Mouse (Mus musculus) adipose tissue, adult 10 weeks (tissue): ENCODE results near the gene Prss46. TPM values are rescaled to one million over a fixed set of nuclear protein-coding genes. Genes with fewer than 3 reads are reported as not detected.

Experiments
- polyA plus RNA-seq: library from polyadenylated mRNA; stranded (reverse); fragments of 350-450 nt; fragmentation: Illumina TruSeq; extraction: RNeasy Lipid Tissue Mini Kit (QIAGEN cat#74804); gene quantifications from one replicate; pipeline ENCODE4 v1.2.3, GENCODE M21; 2014; ENCODE audit warnings: low read depth, low replicate concordance

The Prss46 gene
- polyA plus RNA-seq, result 1.9 TPM

DNA sequence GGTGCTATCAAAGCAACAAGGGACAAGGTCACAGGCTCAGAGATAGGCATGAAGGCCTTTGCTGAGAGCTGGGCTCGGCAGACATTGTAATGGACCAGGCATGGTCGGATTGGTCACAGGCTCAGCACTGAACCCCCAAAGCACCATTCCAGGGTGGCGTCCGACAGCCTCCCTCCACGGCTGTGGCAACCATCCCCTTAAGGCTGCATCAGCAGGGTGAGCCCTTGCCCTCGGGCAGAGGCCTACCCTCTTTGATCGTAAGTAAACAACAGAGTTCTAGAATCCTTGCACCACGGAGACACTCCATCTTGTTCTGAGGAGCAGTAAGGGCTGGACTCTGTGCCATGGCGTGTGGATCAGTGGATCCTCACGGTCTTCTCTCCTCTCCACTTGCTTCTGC, at the start of gene Prss46:
TSS of gene Prss46 (plus strand) at position 301 of the 400 bp plus-strand sequence.

GRCm38 (mm10) chr9:110797866-110798265, 46.4 kb upstream of the Prss46 start, which contains the start of gene Prss42:
TSS of gene Prss42 (plus strand) at chr9:110798166.

DNA sequence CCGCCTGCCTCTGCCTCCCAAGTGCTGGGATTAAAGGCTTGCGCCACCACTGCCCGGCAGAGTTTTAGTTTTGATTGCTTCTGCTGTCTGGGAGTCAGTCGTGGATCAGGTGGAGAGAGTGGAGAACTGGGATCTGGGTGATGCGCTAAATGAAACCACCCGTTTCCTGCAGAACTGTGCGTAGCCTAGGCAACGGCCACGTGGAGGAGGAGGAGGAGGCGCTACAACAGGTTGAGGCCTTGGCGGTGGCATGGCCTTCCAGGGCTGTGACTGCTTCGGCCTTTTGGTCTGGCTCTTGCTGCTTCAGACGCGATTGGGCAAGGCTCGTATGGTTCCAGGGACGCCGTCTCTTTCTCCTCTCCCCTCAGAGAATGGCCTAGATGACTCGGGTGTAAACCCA, 30.5 kb upstream of the Prss46 start, which contains the start of gene Prss44:
TSS of gene Prss44 (plus strand) at position 206 of the 400 bp plus-strand sequence.

GRCm38 (mm10) chr9:110826390-110826789, 17.9 kb upstream of the Prss46 start, which contains the start of gene Prss43:
TSS of gene Prss43 (plus strand) at chr9:110826690.

DNA sequence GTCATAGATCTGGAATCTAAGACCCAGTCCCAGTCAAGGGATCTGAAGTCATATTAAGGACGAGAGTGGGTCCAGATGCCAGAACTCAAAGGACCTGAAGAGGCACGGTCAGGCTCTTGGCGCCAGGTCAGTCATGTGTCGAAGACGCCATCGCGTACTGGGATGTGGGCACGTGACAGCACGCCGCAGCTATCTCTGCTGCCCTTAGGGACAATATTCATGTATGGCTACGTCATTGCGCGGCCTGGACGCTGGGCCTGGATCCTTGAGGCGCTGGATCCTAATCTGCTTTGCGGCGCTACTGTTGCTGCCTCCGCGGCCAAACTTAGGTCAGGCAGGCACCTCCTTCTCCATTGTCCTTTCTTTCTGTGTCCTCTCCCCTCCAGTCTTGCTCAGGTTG, 9.9 kb upstream of the Prss46 start, which contains the start of gene Prss45:
TSS of gene Prss45 (plus strand) at position 178 of the 400 bp plus-strand sequence.

DNA sequence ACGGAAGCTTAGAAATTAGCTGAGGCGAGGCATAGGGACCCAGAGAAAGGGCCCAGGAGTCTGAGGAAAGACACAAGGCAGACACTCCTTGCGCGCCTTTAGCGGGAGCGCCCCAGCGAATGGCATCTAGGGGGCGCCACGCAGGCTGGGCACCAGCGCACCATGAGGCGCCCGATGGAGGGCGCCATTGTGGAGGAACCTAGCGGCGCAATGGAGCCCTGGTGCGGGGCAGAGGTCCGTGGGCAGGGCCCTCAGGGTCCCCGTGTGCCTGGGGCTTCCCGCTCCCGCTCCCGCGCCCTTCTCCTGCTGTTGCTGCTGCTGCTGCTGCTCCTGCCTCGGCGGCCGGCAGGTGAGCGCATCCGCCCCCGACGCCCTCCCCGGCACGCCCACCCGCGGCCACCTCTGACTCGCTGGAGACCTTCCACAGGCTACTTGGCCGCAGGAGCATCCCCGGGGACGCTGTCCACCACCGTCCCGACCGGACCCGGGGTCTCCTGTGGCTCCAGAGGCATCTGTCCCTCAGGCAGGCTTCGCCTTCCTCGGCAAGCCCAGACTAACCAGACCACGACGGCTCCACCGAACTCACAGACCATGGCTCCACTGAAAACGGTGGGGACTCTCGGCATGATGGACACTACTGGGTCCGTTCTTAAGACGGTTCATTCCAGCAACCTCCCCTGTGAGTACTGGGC, 13.6 kb downstream of the Prss46 start, which contains the start of gene Prss50:
TSS of gene Prss50 (plus strand) at position 187 of the 692 bp plus-strand sequence.

GRCm38 (mm10) chr9:110879191-110879920, 35.0 kb downstream of the Prss46 start, which contains the start of gene Als2cl:
TSS of gene Als2cl (plus strand) at chr9:110879870.

GRCm38 (mm10) chr9:110879998-110880561, 35.8 kb downstream of the Prss46 start, which contains the start of gene Tmie:
TSS of gene Tmie (minus strand) at chr9:110880113.

Other genes starting within 250 kb of the Prss46 start
- gene Nradd, start 220.1 kb upstream of the Prss46 start, polyA plus RNA-seq, result 11.8 TPM
- gene Nbeal2, start 190.3 kb upstream of the Prss46 start, polyA plus RNA-seq, result 10.3 TPM
- gene Ccdc12, start 188.0 kb upstream of the Prss46 start, polyA plus RNA-seq, result 64.3 TPM
- gene Myl3, start 102.6 kb upstream of the Prss46 start, polyA plus RNA-seq, result not detected
- 6.6 TPM for gene Pth1r, start 97.4 kb upstream of the Prss46 start, polyA plus RNA-seq
- gene Prss42, start 46.3 kb upstream of the Prss46 start, polyA plus RNA-seq, result 1.1 TPM
- gene Prss44, start 30.5 kb upstream of the Prss46 start, polyA plus RNA-seq, result 0.50 TPM
- 0.55 TPM for gene Prss43, start 17.8 kb upstream of the Prss46 start, polyA plus RNA-seq
- 0.77 TPM for gene Prss45, start 9.9 kb upstream of the Prss46 start, polyA plus RNA-seq
- 0.56 TPM for gene Prss50, start 13.5 kb downstream of the Prss46 start, polyA plus RNA-seq
- 15.2 TPM for gene Als2cl, start 35.4 kb downstream of the Prss46 start, polyA plus RNA-seq
- gene Tmie, start 35.6 kb downstream of the Prss46 start, polyA plus RNA-seq, result 1.6 TPM
- not detected for gene Fam240a, start 72.4 kb downstream of the Prss46 start, polyA plus RNA-seq
- 0.15 TPM for gene Tdgf1, start 101.7 kb downstream of the Prss46 start, polyA plus RNA-seq
- gene Lrrc2, start 107.0 kb downstream of the Prss46 start, polyA plus RNA-seq, result not detected
- gene Rtp3, start 146.1 kb downstream of the Prss46 start, polyA plus RNA-seq, result 2.5 TPM
- 108 TPM for gene Ltf, start 174.8 kb downstream of the Prss46 start, polyA plus RNA-seq
- 2.5 TPM for gene Ccrl2, start 213.0 kb downstream of the Prss46 start, polyA plus RNA-seq